Mouse (Mus musculus): Measurements from ENCODE around the gene Ccdc43. TPM values are rescaled to one million over a fixed set of nuclear protein-coding genes. Genes with fewer than 3 reads are reported as not detected.

The Ccdc43 gene
- 38.3 TPM for polyA plus RNA-seq (2014; fragmentation: Illumina TruSeq; extraction: RNeasy Lipid Tissue Mini Kit (QIAGEN cat#74804); ENCODE audit: low read depth, low replicate concordance)

DNA sequence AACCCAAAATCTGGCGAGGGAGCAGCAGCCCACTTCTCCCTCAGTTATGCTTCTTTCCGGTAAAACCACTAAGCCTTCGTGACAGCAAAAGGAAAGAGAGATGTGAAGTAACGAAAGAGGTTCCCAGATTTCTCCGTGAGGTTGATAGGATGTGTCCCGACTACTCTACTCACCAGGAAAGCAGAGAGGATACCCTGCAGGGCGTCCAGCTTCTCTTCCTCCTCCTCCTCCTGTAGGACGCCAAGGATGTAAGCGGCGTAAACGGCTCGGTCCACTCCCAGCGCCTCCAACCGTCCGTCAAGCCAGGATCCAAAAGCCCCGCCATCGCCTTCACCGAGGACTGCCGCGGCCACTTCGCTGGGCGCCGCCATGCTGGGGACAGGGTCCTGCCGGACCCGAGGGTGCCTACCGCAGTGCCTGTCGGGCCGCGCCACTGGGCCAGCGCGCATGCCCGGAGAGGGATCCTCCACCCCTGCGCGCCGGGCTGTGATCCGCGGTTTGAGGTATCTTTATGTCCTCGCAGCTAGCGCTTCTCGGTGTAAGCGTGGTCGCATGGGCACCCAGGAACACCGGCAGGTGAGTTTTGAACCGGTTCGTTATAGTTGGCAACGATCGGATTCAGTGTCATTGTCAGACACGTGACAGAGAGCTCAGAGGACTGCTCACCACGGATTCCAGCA, at the start of gene Ccdc43:
Gene Ccdc43, minus strand, starts transcription at position 445 of the 680 bp plus-strand sequence.

DNA sequence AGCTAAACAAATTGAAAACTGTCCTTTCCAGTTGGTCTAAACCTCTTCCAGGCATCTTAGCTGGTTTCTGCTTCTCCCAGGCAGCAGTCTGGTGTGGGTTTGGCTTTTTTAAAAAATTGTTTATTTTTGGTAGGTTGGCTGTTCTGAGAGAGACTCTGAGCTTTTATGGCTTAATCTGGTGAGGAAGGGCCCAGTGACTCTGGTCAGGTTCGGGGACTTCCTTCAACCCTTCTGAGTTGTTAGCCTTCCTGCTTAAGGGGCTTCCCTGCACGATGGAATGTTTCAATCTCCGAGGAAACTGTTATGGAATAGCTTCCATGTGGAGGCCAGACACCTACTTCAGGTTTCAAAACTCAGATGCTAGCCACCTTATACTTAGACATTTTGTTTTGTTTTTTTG, 34.2 kb downstream of the Ccdc43 start, which contains the start of gene Meioc:
Gene Meioc, plus strand, starts transcription at position 301 of the 400 bp plus-strand sequence.

Other genes starting within 250 kb of the Ccdc43 start
- gene Itga2b, start 227.7 kb downstream of the Ccdc43 start, polyA plus RNA-seq (2014; fragmentation: Illumina TruSeq; extraction: RNeasy Lipid Tissue Mini Kit (QIAGEN cat#74804); ENCODE audit: low read depth, low replicate concordance): not detected
- gene Gpatch8, start 141.4 kb downstream of the Ccdc43 start, polyA plus RNA-seq (2014; fragmentation: Illumina TruSeq; extraction: RNeasy Lipid Tissue Mini Kit (QIAGEN cat#74804); ENCODE audit: low read depth, low replicate concordance): 12.1 TPM
- 1.8 TPM for gene Gm11627, start 118.3 kb downstream of the Ccdc43 start, polyA plus RNA-seq (2014; fragmentation: Illumina TruSeq; extraction: RNeasy Lipid Tissue Mini Kit (QIAGEN cat#74804); ENCODE audit: low read depth, low replicate concordance)
- 0.73 TPM for gene Fzd2, start 93.4 kb downstream of the Ccdc43 start, polyA plus RNA-seq (2014; fragmentation: Illumina TruSeq; extraction: RNeasy Lipid Tissue Mini Kit (QIAGEN cat#74804); ENCODE audit: low read depth, low replicate concordance)
- 0.32 TPM for gene Meioc, start 34.1 kb downstream of the Ccdc43 start, polyA plus RNA-seq (2014; fragmentation: Illumina TruSeq; extraction: RNeasy Lipid Tissue Mini Kit (QIAGEN cat#74804); ENCODE audit: low read depth, low replicate concordance)
- gene Adam11, start 63.7 kb upstream of the Ccdc43 start, polyA plus RNA-seq (2014; fragmentation: Illumina TruSeq; extraction: RNeasy Lipid Tissue Mini Kit (QIAGEN cat#74804); ENCODE audit: low read depth, low replicate concordance): not detected
- gene Gjc1, start 121.9 kb upstream of the Ccdc43 start, polyA plus RNA-seq (2014; fragmentation: Illumina TruSeq; extraction: RNeasy Lipid Tissue Mini Kit (QIAGEN cat#74804); ENCODE audit: low read depth, low replicate concordance): 7.6 TPM
- not detected for gene Higd1b, start 138.1 kb upstream of the Ccdc43 start, polyA plus RNA-seq (2014; fragmentation: Illumina TruSeq; extraction: RNeasy Lipid Tissue Mini Kit (QIAGEN cat#74804); ENCODE audit: low read depth, low replicate concordance)
- gene Eftud2, start 183.2 kb upstream of the Ccdc43 start, polyA plus RNA-seq (2014; fragmentation: Illumina TruSeq; extraction: RNeasy Lipid Tissue Mini Kit (QIAGEN cat#74804); ENCODE audit: low read depth, low replicate concordance): 21.4 TPM
- 0.97 TPM for gene Ccdc103, start 183.4 kb upstream of the Ccdc43 start, polyA plus RNA-seq (2014; fragmentation: Illumina TruSeq; extraction: RNeasy Lipid Tissue Mini Kit (QIAGEN cat#74804); ENCODE audit: low read depth, low replicate concordance)
- not detected for gene Fam187a, start 187.4 kb upstream of the Ccdc43 start, polyA plus RNA-seq (2014; fragmentation: Illumina TruSeq; extraction: RNeasy Lipid Tissue Mini Kit (QIAGEN cat#74804); ENCODE audit: low read depth, low replicate concordance)
- gene Gfap, start 203.1 kb upstream of the Ccdc43 start, polyA plus RNA-seq (2014; fragmentation: Illumina TruSeq; extraction: RNeasy Lipid Tissue Mini Kit (QIAGEN cat#74804); ENCODE audit: low read depth, low replicate concordance): not detected
- gene Kif18b, start 227.3 kb upstream of the Ccdc43 start, polyA plus RNA-seq (2014; fragmentation: Illumina TruSeq; extraction: RNeasy Lipid Tissue Mini Kit (QIAGEN cat#74804); ENCODE audit: low read depth, low replicate concordance): not detected
- gene C1ql1, start 248.9 kb upstream of the Ccdc43 start, polyA plus RNA-seq (2014; fragmentation: Illumina TruSeq; extraction: RNeasy Lipid Tissue Mini Kit (QIAGEN cat#74804); ENCODE audit: low read depth, low replicate concordance): not detected

Measured in kidney, adult 10 weeks (tissue).